Mouse (Mus musculus) spleen, postnatal 14 days (tissue): ENCODE results near the gene Mfsd2a.

Source experiments
- DNase-seq, 2 experiments: peaks; one replicate each; pipeline ENCODE4 v3.0.0; 2021 to 2022; ENCODE audit warnings: low spot score in 2 of 2

The Mfsd2a gene

GRCm38 (mm10) chr4:122935466-122936099, 25.4 kb downstream of the Mfsd2a start:
- DNase-seq, result no peak

DNA sequence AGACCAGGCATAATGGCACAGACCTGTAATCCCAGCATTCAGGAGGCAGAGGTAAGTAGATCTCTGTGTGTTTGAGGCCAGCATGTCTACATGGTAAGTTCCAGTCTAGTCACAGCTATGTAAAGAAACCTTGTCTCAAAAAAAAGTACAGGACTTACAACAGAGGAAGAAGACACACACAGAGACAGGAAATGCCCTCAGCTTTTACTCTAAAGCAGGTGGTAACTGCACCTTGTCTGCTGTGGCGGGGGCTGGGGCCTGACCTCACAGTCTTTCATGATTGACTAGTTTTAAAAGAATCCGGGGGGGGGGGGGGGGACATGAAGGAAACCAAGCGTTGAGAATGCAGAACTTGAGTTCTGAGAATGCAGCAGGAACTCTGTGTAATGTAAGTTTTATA, 27.1 kb downstream of the Mfsd2a start:
- DNase-seq, result peak in 1 of 2 experiments; percentile 30

GRCm38 (mm10) chr4:122933051-122933591, 27.9 kb downstream of the Mfsd2a start:
- DNase-seq, result no peak

- no peak for DNase-seq
Observed at GRCm38 (mm10) chr4:122932239-122932978, 28.6 kb downstream of the Mfsd2a start.

DNA sequence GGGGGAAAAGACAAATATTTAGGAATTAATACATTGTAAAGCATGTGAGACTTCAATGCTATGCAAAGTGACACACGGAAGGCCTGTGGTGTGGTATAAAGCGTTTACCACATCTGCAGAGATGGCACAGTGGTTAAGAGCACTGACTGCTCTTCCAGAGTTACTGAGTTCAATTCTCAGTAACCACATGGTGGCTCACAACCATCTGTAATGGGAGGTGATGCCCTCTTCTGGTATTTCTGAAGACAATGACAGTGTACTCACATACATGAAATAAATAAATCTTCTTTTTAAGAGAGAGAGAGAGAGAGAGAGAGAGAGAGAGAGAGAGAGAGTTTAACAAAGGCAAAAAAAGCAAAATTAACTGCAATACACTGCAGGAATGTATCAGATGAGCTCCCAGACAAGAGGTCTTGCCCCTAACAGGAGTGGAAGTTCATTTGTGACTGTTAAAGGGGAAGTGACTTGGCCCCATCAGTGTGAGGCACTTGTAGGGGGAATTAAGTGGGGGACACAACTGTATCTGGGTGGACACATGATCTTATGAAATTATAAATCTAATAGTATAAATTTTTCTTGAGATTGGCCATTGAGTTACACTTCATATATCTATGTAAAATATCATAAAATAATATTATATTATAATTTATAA, 29.9 kb downstream of the Mfsd2a start:
- no peak for DNase-seq

- no peak for DNase-seq
Observed at GRCm38 (mm10) chr4:122923392-122924344, 37.3 kb downstream of the Mfsd2a start.

DNA sequence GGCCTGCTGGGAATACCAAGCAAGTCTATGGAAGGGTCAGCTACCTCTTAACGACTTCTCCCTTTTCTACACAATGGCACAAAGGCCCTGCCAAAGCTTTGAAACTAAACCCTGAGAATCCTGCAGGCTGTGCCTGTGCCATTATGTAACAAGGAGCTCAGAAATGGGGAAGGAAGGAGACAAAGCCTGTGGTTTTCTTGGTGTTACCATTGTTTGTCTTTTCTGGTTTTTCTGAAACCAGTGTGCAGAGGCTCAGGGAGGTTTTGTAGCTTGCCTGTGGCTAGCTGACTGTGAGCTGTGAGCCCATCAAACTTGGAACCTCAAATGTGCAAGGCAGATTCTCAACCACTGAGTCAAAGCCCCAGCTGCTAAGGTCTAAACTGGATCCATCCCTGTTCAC, 38.1 kb downstream of the Mfsd2a start:
- DNase-seq, result no peak

DNA sequence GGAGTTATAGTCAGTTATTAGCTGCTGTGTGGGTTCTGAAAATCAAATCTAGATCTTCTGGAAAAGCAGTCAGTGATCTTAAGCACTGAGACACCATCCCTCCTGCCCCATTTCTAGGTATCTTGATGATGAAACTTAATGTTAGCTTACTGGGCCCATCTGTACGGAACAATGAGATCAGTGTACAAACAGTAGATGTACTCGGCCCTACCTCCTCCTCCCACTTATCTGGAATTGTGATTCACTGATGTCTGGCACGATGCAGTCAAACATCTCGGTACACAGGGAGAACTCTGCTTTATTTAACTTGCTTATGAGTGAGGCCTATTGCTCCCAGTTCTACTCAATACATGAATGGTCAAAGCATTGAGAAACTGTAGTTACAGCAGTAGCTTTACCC, 45.0 kb downstream of the Mfsd2a start:
- DNase-seq, result no peak

GRCm38 (mm10) chr4:122914186-122914585, 46.8 kb downstream of the Mfsd2a start:
- no peak for DNase-seq

- no peak for DNase-seq
Observed at GRCm38 (mm10) chr4:122912613-122913012, 48.4 kb downstream of the Mfsd2a start.

GRCm38 (mm10) chr4:122910577-122910976, 50.4 kb downstream of the Mfsd2a start:
- no peak for DNase-seq

GRCm38 (mm10) chr4:122909572-122910189, 51.3 kb downstream of the Mfsd2a start:
- DNase-seq, result no peak

DNA sequence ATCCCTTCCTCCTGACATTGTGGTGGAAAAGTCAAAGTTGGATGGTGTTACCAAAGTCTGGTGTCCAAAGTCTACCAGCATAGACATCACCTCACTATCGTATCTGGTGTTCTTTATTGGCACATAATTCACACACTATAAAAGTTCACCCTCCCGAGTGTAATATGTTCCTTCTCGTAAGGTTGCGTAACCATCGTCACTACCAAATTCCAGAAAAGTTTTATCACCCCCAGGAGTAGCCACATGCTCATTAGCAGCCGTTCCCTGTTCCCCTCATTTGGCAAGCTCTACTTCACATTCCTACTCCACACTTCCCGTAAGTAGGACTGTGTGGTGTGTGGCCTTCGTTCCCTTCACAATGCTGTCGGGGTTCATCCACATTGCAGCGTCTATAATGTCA, 55.6 kb downstream of the Mfsd2a start:
- no peak for DNase-seq

DNA sequence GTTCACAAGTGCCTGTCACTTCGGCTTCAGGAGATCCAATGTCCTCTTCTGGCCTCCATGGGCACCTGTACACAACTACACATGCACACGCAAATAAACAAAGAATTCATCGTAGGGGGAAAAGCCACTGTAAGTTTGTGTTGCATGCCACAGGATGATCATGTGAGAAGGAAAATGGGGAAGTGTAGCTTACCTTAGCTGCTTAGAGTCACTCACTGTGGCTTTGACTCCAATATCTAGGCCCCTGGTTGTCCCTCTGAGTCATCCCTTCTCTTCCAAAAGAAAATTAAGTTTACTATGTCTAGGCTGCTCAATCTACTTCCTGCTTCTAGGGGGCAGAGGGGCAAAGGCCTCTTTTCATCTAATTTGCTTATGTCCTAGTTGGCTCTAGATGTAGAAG, 57.3 kb downstream of the Mfsd2a start:
- no peak for DNase-seq

DNA sequence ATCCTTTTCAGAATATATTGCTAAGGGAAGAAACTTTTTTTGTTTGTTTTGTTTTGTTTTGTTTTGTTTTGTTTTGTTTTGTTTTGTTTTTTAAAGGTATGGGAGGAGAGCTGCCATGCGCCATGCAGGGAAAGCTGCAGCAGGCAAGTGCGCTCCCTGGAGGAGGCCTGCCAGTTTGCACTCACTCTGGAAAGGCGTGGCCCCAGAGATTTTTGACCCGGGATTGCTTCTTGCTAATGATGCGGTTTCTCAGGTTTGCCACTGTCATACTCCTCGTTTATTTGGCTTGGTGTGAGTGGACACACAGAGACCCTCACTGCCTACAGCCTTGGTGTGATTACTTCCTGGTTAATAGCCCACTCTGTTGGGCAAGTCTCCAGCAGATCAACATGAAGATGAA, 58.8 kb downstream of the Mfsd2a start:
- no peak for DNase-seq

DNA sequence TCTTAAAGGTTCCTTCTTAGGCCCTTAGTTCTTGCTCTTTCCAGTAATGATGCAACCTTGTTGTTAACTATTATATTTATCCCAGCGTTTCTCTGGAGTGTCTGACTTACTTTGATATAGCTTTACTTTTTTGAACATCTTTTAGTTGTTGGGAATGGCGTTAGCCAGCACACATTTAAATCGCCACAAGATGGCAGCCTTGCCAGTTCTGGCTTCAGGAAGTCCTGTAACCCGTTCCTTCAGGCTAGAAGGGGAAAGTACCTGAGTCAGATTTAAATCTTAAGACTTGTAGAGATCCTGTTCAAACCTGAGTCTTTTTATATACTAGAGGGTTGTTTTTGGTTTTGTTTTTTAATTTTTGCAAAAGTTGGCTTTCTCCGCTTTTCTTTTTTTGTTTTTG, 62.7 kb downstream of the Mfsd2a start:
- DNase-seq, result peak; percentile 26 to 59

GRCm38 (mm10) chr4:122897750-122898149, 63.2 kb downstream of the Mfsd2a start:
- DNase-seq, result no peak
